Mouse (Mus musculus): ENCODE measurements at regions not wholly inside any gene's neighbourhood (a gene's known extent, or its start where the extent isn't known, plus 50 kb on each side); places are given as distances from the start of the nearest gene placed in this dataset.

GRCm38 (mm10) chr7:129853596-129853995 lies 261.9 kb downstream of the Wdr11 start:
- H3K27me3 ChIP-seq (ENCODE audit: control insufficient read depth, insufficient read depth, low read length): no peaks in the 10 kb centered on the region
- no peaks in the 10 kb centered on the region for H3K4me1 ChIP-seq (ENCODE audit: control insufficient read depth, insufficient read depth, low read length)
- no peak overlapping the region for H3K27ac ChIP-seq (ENCODE audit: control insufficient read depth, insufficient read depth, low read depth, low read length)
- no peak overlapping the region for H3K4me3 ChIP-seq (ENCODE audit: control insufficient read depth, low read depth, low read length)
- H3K36me3 ChIP-seq (ENCODE audit: control insufficient read depth, insufficient read depth, low read length): no peaks in the 10 kb centered on the region
- TF ChIP-seq CTCF (IDR thresholded peaks at IDR 0.05; ENCODE audit: control insufficient read depth, insufficient read depth, insufficient replicate concordance, low read depth, low read length): no peak
- TF ChIP-seq POLR2A (IDR thresholded peaks at IDR 0.05; ENCODE audit: control insufficient read depth, low read depth, low read length): no peak

GRCm38 (mm10) chr7:129854942-129855341 lies 263.3 kb downstream of the Wdr11 start:
- TF ChIP-seq POLR2A (IDR thresholded peaks at IDR 0.05; ENCODE audit: control insufficient read depth, low read depth, low read length) (no peak), CTCF (IDR thresholded peaks at IDR 0.05; ENCODE audit: control insufficient read depth, insufficient read depth, insufficient replicate concordance, low read depth, low read length) (no peak)
- no peaks in the 10 kb centered on the region for H3K36me3 ChIP-seq (ENCODE audit: control insufficient read depth, insufficient read depth, low read length)
- no peaks in the 10 kb centered on the region for H3K4me1 ChIP-seq (ENCODE audit: control insufficient read depth, insufficient read depth, low read length)
- no peaks in the 10 kb centered on the region for H3K27me3 ChIP-seq (ENCODE audit: control insufficient read depth, insufficient read depth, low read length)
- H3K4me3 ChIP-seq (ENCODE audit: control insufficient read depth, low read depth, low read length): no peak overlapping the region
- no peak overlapping the region for H3K27ac ChIP-seq (ENCODE audit: control insufficient read depth, insufficient read depth, low read depth, low read length)

- Histone ChIP-seq H3K27ac (ENCODE audit: control insufficient read depth, insufficient read depth, low read depth, low read length) (no peak overlapping the region), H3K4me1 (ENCODE audit: control insufficient read depth, insufficient read depth, low read length) (no peaks in the 10 kb centered on the region), H3K27me3 (ENCODE audit: control insufficient read depth, insufficient read depth, low read length) (no peaks in the 10 kb centered on the region), H3K4me3 (ENCODE audit: control insufficient read depth, low read depth, low read length) (no peak overlapping the region), H3K36me3 (ENCODE audit: control insufficient read depth, insufficient read depth, low read length) (no peaks in the 10 kb centered on the region)
- TF ChIP-seq CTCF (IDR thresholded peaks at IDR 0.05; ENCODE audit: control insufficient read depth, insufficient read depth, insufficient replicate concordance, low read depth, low read length) (no peak), POLR2A (IDR thresholded peaks at IDR 0.05; ENCODE audit: control insufficient read depth, low read depth, low read length) (no peak)
Measured at GRCm38 (mm10) chr7:129862966-129863365, 271.3 kb downstream of the Wdr11 start.

- Histone ChIP-seq H3K27me3 (ENCODE audit: control insufficient read depth, insufficient read depth, low read length) (no peaks in the 10 kb centered on the region), H3K27ac (ENCODE audit: control insufficient read depth, insufficient read depth, low read depth, low read length) (no peak overlapping the region), H3K4me3 (ENCODE audit: control insufficient read depth, low read depth, low read length) (no peak overlapping the region), H3K36me3 (ENCODE audit: control insufficient read depth, insufficient read depth, low read length) (no peaks in the 10 kb centered on the region), H3K4me1 (ENCODE audit: control insufficient read depth, insufficient read depth, low read length) (no peaks in the 10 kb centered on the region)
- TF ChIP-seq POLR2A (IDR thresholded peaks at IDR 0.05; ENCODE audit: control insufficient read depth, low read depth, low read length) (no peak), CTCF (IDR thresholded peaks at IDR 0.05; ENCODE audit: control insufficient read depth, insufficient read depth, insufficient replicate concordance, low read depth, low read length) (no peak)
Measured at GRCm38 (mm10) chr7:129865536-129865935, 273.9 kb downstream of the Wdr11 start.

- TF ChIP-seq CTCF (IDR thresholded peaks at IDR 0.05; ENCODE audit: control insufficient read depth, insufficient read depth, insufficient replicate concordance, low read depth, low read length) (no peak), POLR2A (IDR thresholded peaks at IDR 0.05; ENCODE audit: control insufficient read depth, low read depth, low read length) (no peak)
- H3K27ac ChIP-seq (ENCODE audit: control insufficient read depth, insufficient read depth, low read depth, low read length): no peak overlapping the region
- no peaks in the 10 kb centered on the region for H3K27me3 ChIP-seq (ENCODE audit: control insufficient read depth, insufficient read depth, low read length)
- H3K36me3 ChIP-seq (ENCODE audit: control insufficient read depth, insufficient read depth, low read length): no peaks in the 10 kb centered on the region
- no peak overlapping the region for H3K4me3 ChIP-seq (ENCODE audit: control insufficient read depth, low read depth, low read length)
- H3K4me1 ChIP-seq (ENCODE audit: control insufficient read depth, insufficient read depth, low read length): no peaks in the 10 kb centered on the region
Measured at GRCm38 (mm10) chr7:129872208-129872790, 280.6 kb downstream of the Wdr11 start.

- TF ChIP-seq CTCF (IDR thresholded peaks at IDR 0.05; ENCODE audit: control insufficient read depth, insufficient read depth, insufficient replicate concordance, low read depth, low read length): no peak
- no peak for TF ChIP-seq POLR2A (IDR thresholded peaks at IDR 0.05; ENCODE audit: control insufficient read depth, low read depth, low read length)
- Histone ChIP-seq H3K27ac (ENCODE audit: control insufficient read depth, insufficient read depth, low read depth, low read length) (no peak overlapping the region), H3K27me3 (ENCODE audit: control insufficient read depth, insufficient read depth, low read length) (no peaks in the 10 kb centered on the region), H3K4me3 (ENCODE audit: control insufficient read depth, low read depth, low read length) (no peak overlapping the region), H3K4me1 (ENCODE audit: control insufficient read depth, insufficient read depth, low read length) (no peaks in the 10 kb centered on the region), H3K36me3 (ENCODE audit: control insufficient read depth, insufficient read depth, low read length) (no peaks in the 10 kb centered on the region)
Measured at GRCm38 (mm10) chr7:129876202-129876851, 284.7 kb downstream of the Wdr11 start.

GRCm38 (mm10) chr7:129876852-129877223 lies 285.2 kb downstream of the Wdr11 start:
- H3K27me3 ChIP-seq (ENCODE audit: control insufficient read depth, insufficient read depth, low read length): no peaks in the 10 kb centered on the region
- no peaks in the 10 kb centered on the region for H3K4me1 ChIP-seq (ENCODE audit: control insufficient read depth, insufficient read depth, low read length)
- H3K27ac ChIP-seq (ENCODE audit: control insufficient read depth, insufficient read depth, low read depth, low read length): no peak overlapping the region

More at GRCm38 (mm10) chr7:129876852-129877223, 285.2 kb downstream of the Wdr11 start:
- no peaks in the 10 kb centered on the region for H3K36me3 ChIP-seq (ENCODE audit: control insufficient read depth, insufficient read depth, low read length)
- H3K4me3 ChIP-seq (ENCODE audit: control insufficient read depth, low read depth, low read length): no peak overlapping the region
- TF ChIP-seq CTCF (IDR thresholded peaks at IDR 0.05; ENCODE audit: control insufficient read depth, insufficient read depth, insufficient replicate concordance, low read depth, low read length) (no peak), POLR2A (IDR thresholded peaks at IDR 0.05; ENCODE audit: control insufficient read depth, low read depth, low read length) (no peak)
